Mouse (Mus musculus) lung, postnatal 0 days (tissue): ENCODE measurements around the gene Map1a.

Experiments used
- CTCF ChIP-seq: IDR thresholded peaks from 2 replicates; pipeline ENCODE4 v1.5.1; 2016; ENCODE audit warnings: antibody characterized with exemption, mild to moderate bottlenecking
- EP300 ChIP-seq: IDR thresholded peaks from 2 replicates; pipeline ENCODE4 v1.6.1; 2016; ENCODE audit warnings: antibody characterized with exemption, mild to moderate bottlenecking, control low read depth

- TF ChIP-seq CTCF (peak; percentile 46), EP300 (no peak)
These were observed 49.7 kb downstream of the Map1a start for GRCm38 (mm10) chr2:121339057-121339456.
